Mouse (Mus musculus) layer of hippocampus, adult 2 months (tissue): ENCODE data around the gene Usp5. TPM values are rescaled to one million over a fixed set of nuclear protein-coding genes. Genes with fewer than 3 reads are reported as not detected.
"Not testable (repeated sequence)": the region's sequence is repeated elsewhere in the genome, so short reads cannot be mapped to it uniquely, and the experiment has no call there.

Experiments used
- DNase-seq, 2 experiments: peaks; one replicate each; pipeline ENCODE4 v3.0.0; 2022; ENCODE audit warnings: low spot score in 2 of 2
- H3K27ac ChIP-seq: fragments of 200-600 bp; 2 replicates; pipeline ENCODE4 v1.8.1; 2022
- H3K4me3 ChIP-seq: fragments of 200-600 bp; 2 replicates; pipeline ENCODE4 v1.8.1; 2022; ENCODE audit warnings: mild to moderate bottlenecking
- CTCF ChIP-seq: fragments of 200-600 bp; conservative IDR thresholded peaks from 2 replicates; pipeline ENCODE4 v1.8.1; 2022; ENCODE audit warnings: antibody characterized with exemption, mild to moderate bottlenecking, moderate library complexity
- total RNA-seq, 2 experiments: library from RNA; stranded (reverse); gene quantifications; 2 replicates each; pipeline ENCODE4 v1.2.3; 2021

The Usp5 gene
- total RNA-seq, 2 experiments from 2014 or later: 185 to 198 TPM

GRCm38 (mm10) chr6:124834512-124835081 is 5.3 kb upstream of the Usp5 start:
- DNase-seq: no peak
- no peak overlapping the region for H3K4me3 ChIP-seq
- no peak overlapping the region for H3K27ac ChIP-seq
- TF ChIP-seq CTCF: no peak

- H3K4me3 ChIP-seq: no peak overlapping the region
- no peak for TF ChIP-seq CTCF
- H3K27ac ChIP-seq: no peak overlapping the region
- DNase-seq: no peak
Measured at GRCm38 (mm10) chr6:124831649-124832048, 2.4 kb upstream of the Usp5 start.

- TF ChIP-seq CTCF: 0 out of 2 replicates have a peak, but pooled peaks have one; percentile 19
- not testable (repeated sequence) for H3K27ac ChIP-seq, DNase-seq, H3K4me3 ChIP-seq
Measured at GRCm38 (mm10) chr6:124831199-124831598, 1.9 kb upstream of the Usp5 start.

GRCm38 (mm10) chr6:124829799-124830700 is 766 bp upstream of the Usp5 start:
- peak overlapping the region; percentile 89 for H3K27ac ChIP-seq
- TF ChIP-seq CTCF: peak; percentile 42
- H3K4me3 ChIP-seq: peak overlapping the region; percentile 89
- peak; percentile 88 to 95 for DNase-seq

- peak overlapping the region; percentile 89 for H3K4me3 ChIP-seq
- DNase-seq: no peak
- no peak for TF ChIP-seq CTCF
- H3K27ac ChIP-seq: peak overlapping the region; percentile 63
Measured at GRCm38 (mm10) chr6:124828101-124828592, 1.1 kb downstream of the Usp5 start.

- Histone ChIP-seq H3K27ac (no peak overlapping the region), H3K4me3 (no peak overlapping the region)
- no peak for DNase-seq
- TF ChIP-seq CTCF: no peak
Measured at GRCm38 (mm10) chr6:124822049-124822448, 7.2 kb downstream of the Usp5 start.

- DNase-seq: no peak
- H3K27ac ChIP-seq: no peak overlapping the region
- TF ChIP-seq CTCF: no peak
- H3K4me3 ChIP-seq: no peak overlapping the region
Measured at GRCm38 (mm10) chr6:124820891-124821290, 8.4 kb downstream of the Usp5 start.

GRCm38 (mm10) chr6:124817971-124818370 is 11.3 kb downstream of the Usp5 start:
- no peak for DNase-seq
- Histone ChIP-seq H3K27ac (no peak overlapping the region), H3K4me3 (no peak overlapping the region)
- TF ChIP-seq CTCF: no peak

- no peak overlapping the region for H3K27ac ChIP-seq
- DNase-seq: no peak
- H3K4me3 ChIP-seq: no peak overlapping the region
- TF ChIP-seq CTCF: no peak
Measured at GRCm38 (mm10) chr6:124817563-124817962, 11.7 kb downstream of the Usp5 start.

- DNase-seq: no peak
- TF ChIP-seq CTCF: no peak
Measured at GRCm38 (mm10) chr6:124817125-124817524, 12.2 kb downstream of the Usp5 start.

GRCm38 (mm10) chr6:124816611-124817010 is 12.7 kb downstream of the Usp5 start:
- no peak overlapping the region for H3K4me3 ChIP-seq
- TF ChIP-seq CTCF: no peak
- H3K27ac ChIP-seq: no peak overlapping the region

More at GRCm38 (mm10) chr6:124817125-124817524, 12.2 kb downstream of the Usp5 start:
- no peak overlapping the region for H3K4me3 ChIP-seq
- no peak overlapping the region for H3K27ac ChIP-seq

GRCm38 (mm10) chr6:124814858-124815774 is 14.2 kb downstream of the Usp5 start:
- no peak overlapping the region for H3K27ac ChIP-seq
- H3K4me3 ChIP-seq: no peak overlapping the region
- no peak for DNase-seq
- TF ChIP-seq CTCF: no peak

More at GRCm38 (mm10) chr6:124816611-124817010, 12.7 kb downstream of the Usp5 start:
- DNase-seq: no peak
